In genomic region chr17:86618431-86618861, GRCm38 (mm10) we compare ENCODE assay signal across 11 mouse cellular contexts.
DNase-seq lines count a peak whose midpoint lies in the region; ATAC-seq lines count a peak whose summit lies in the region.
"Had no signal": no experiment of that assay in that cellular context is flagged by ENCODE, and none has a peak within 500 bp of the region (broad histone marks: within the 10 kb centered on the region; RNA-seq: fewer than 3 reads in every experiment).

No protein-coding gene starts in this region.

- H3K4me3 ChIP-seq in neural tube, embryonic 12.5 days: no peak overlapping the region
- H3K4me3 ChIP-seq in forebrain, embryonic 16.5 days (replicated peaks; ENCODE audit: low read length): no peak overlapping the region
- H3K4me3 ChIP-seq: erythroblast, embryonic 14.5 days; myocyte had no signal

- 0 out of 2 replicates have a peak, but pooled peaks cover 3% of the 10 kb centered on the region for H3K36me3 ChIP-seq in neural tube, embryonic 12.5 days
- no peaks in the 10 kb centered on the region for H3K36me3 ChIP-seq in forebrain, embryonic 16.5 days (ENCODE audit: control insufficient read depth, insufficient read depth)

- H3K4me1 ChIP-seq in neural tube, embryonic 12.5 days: no peaks in the 10 kb centered on the region
- no peaks in the 10 kb centered on the region for H3K4me1 ChIP-seq in forebrain, embryonic 16.5 days (replicated peaks; ENCODE audit: control insufficient read depth, insufficient read depth, low read length)

- WGBS in neural tube, embryonic 12.5 days: 84% methylated on average over 4 of the region's 4 CpGs
- 74% methylated on average over 4 of the region's 4 CpGs for WGBS in forebrain, embryonic 16.5 days

- DNase-seq in adrenal gland, adult (ENCODE audit: inconsistent age in 2 of 2, low spot score in 1 of 2): peak; percentile 41 to 67
- no peak for DNase-seq in adrenal gland, adult 18-20 months (ENCODE audit: low spot score in 2 of 2)
- DNase-seq in neural tube, embryonic 10.5 days (ENCODE audit: extremely low spot score, low spot score): no peak
- peak; percentile 52 to 55 for DNase-seq in kidney, adult 8-10 months
- DNase-seq in thymus, postnatal 25 days: no peak
- DNase-seq in right cerebral cortex, postnatal 36 days (ENCODE audit: low spot score in 2 of 2): no peak
- DNase-seq: thymus, adult 18-20 months had no signal

- no peak for ATAC-seq in neural tube, embryonic 12.5 days (ENCODE audit: low FRiP score, low read depth)
- no peak for ATAC-seq in forebrain, embryonic 16.5 days

- H3K9ac ChIP-seq in neural tube, embryonic 12.5 days: 0 out of 2 replicates have a peak overlapping the region, but pooled peaks have one; percentile 0
- H3K9ac ChIP-seq in forebrain, embryonic 16.5 days (replicated peaks; ENCODE audit: low read depth, low read length): no peak overlapping the region

- H3K27me3 ChIP-seq in neural tube, embryonic 12.5 days (replicated peaks): no peaks in the 10 kb centered on the region
- no peaks in the 10 kb centered on the region for H3K27me3 ChIP-seq in forebrain, embryonic 16.5 days (replicated peaks; ENCODE audit: control insufficient read depth, insufficient read depth, low read length)

- no peak overlapping the region for H3K27ac ChIP-seq in neural tube, embryonic 12.5 days
- H3K27ac ChIP-seq in forebrain, embryonic 16.5 days (ENCODE audit: low read length): no peak overlapping the region

- H3K9me3 ChIP-seq in neural tube, embryonic 12.5 days: no peaks in the 10 kb centered on the region
- H3K9me3 ChIP-seq in forebrain, embryonic 16.5 days (ENCODE audit: control insufficient read depth, low read length): no peaks in the 10 kb centered on the region

- no peak overlapping the region for H3K4me2 ChIP-seq in neural tube, embryonic 12.5 days (replicated peaks)
- no peak overlapping the region for H3K4me2 ChIP-seq in forebrain, embryonic 16.5 days (ENCODE audit: low read length)

Comparison
In these comparisons a context has a peak if more than half of its experiments do, and no peak if none do; other contexts are left out.
1. DNase-seq: peak in adrenal gland, adult (2 of 2) and kidney, adult 8-10 months (2 of 2); none in adrenal gland, adult 18-20 months (0 of 2), neural tube, embryonic 10.5 days (single experiment), thymus, postnatal 25 days (single experiment) and right cerebral cortex, postnatal 36 days (0 of 2).